Mouse (Mus musculus) thymus, adult 2 months (tissue): ENCODE results near the gene Jarid2.

Source experiments
- CTCF ChIP-seq: fragments of 200-500 bp; IDR thresholded peaks from 2 replicates; pipeline ENCODE4 v1.5.1; 2012; ENCODE audit warnings: mild to moderate bottlenecking, control low read depth, low read length, moderate library complexity, borderline replicate concordance; ENCODE audit not compliant: control insufficient read depth, poor library complexity, insufficient read depth; ENCODE audit errors: extremely low read depth
- POLR2A ChIP-seq: fragments of 200-500 bp; IDR thresholded peaks from 2 replicates; pipeline ENCODE4 v1.6.1; 2012; ENCODE audit warnings: mild to moderate bottlenecking, low read length, control low read depth, moderate library complexity; ENCODE audit not compliant: control insufficient read depth, poor library complexity, insufficient read depth; ENCODE audit errors: extremely low read depth

GRCm38 (mm10) chr13:44904271-44904670 lies 175.0 kb downstream of the Jarid2 start:
- no peak for TF ChIP-seq CTCF
- TF ChIP-seq POLR2A: no peak
